Mouse (Mus musculus) myocyte (in vitro differentiated cells): ENCODE data around the gene Fdx1l. TPM values are rescaled to one million over a fixed set of nuclear protein-coding genes. Genes with fewer than 3 reads are reported as not detected.

Experiments used
- H3K27me3 ChIP-seq: one replicate; pipeline ENCODE4 v1.6.1; 2011; ENCODE audit not compliant: control insufficient read depth, insufficient read depth, insufficient read length
- H3K36me3 ChIP-seq: one replicate; pipeline ENCODE4 v1.6.1; 2011; ENCODE audit not compliant: control insufficient read depth, insufficient read depth
- H3K4me2 ChIP-seq: one replicate; pipeline ENCODE4 v1.6.1; 2011; ENCODE audit warnings: low read depth, control low read depth
- H3K4me3 ChIP-seq: one replicate; pipeline ENCODE4 v1.5.1; 2011; ENCODE audit warnings: mild to moderate bottlenecking, control low read depth, moderate library complexity
- H3K79me2 ChIP-seq: one replicate; pipeline ENCODE4 v1.6.1; 2011; ENCODE audit not compliant: control insufficient read depth, insufficient read depth
- H3ac ChIP-seq: one replicate; pipeline ENCODE4 v1.6.1; 2011; ENCODE audit not compliant: control insufficient read depth, insufficient read length
- CEBPB ChIP-seq: IDR thresholded peaks from 2 replicates; pipeline ENCODE4 v1.6.1; 2011; ENCODE audit warnings: mild to moderate bottlenecking, moderate library complexity; ENCODE audit not compliant: poor library complexity, insufficient read depth, severe bottlenecking
- E2F4 ChIP-seq: IDR thresholded peaks from one replicate; pipeline ENCODE4 v1.6.1; 2011; ENCODE audit warnings: mild to moderate bottlenecking, control low read depth, moderate library complexity; ENCODE audit not compliant: insufficient read depth
- MAX ChIP-seq: IDR thresholded peaks from one replicate; pipeline ENCODE4 v1.6.1; 2011; ENCODE audit warnings: low read depth, mild to moderate bottlenecking, control low read depth
- MYOD1 ChIP-seq, 3 experiments: IDR thresholded peaks; one replicate each; pipeline ENCODE4 v1.6.1; 2011; ENCODE audit warnings: control low read depth in 2 of 3, low read depth in 2 of 3, mild to moderate bottlenecking in 2 of 3, moderate library complexity in 1 of 3; ENCODE audit not compliant: insufficient read length in 2 of 3, control insufficient read depth in 1 of 3
- MYOG ChIP-seq, 3 experiments: IDR thresholded peaks; one replicate each; pipeline ENCODE4 v1.6.1; 2011; ENCODE audit warnings: control low read depth in 2 of 3, low read depth in 2 of 3, mild to moderate bottlenecking in 2 of 3; ENCODE audit not compliant: insufficient read length in 2 of 3, control insufficient read depth in 1 of 3, insufficient read depth in 1 of 3
- POLR2A ChIP-seq: IDR thresholded peaks from one replicate; pipeline ENCODE4 v1.6.1; 2011; ENCODE audit warnings: low read depth, mild to moderate bottlenecking, control low read depth, moderate library complexity; ENCODE audit not compliant: insufficient read length
- POLR2AphosphoS2 ChIP-seq: IDR thresholded peaks from one replicate; pipeline ENCODE4 v1.6.1; 2011; ENCODE audit warnings: low read depth, control low read depth; ENCODE audit not compliant: insufficient read length
- REST ChIP-seq: IDR thresholded peaks from one replicate; pipeline ENCODE4 v1.6.1; 2011; ENCODE audit warnings: mild to moderate bottlenecking, control low read depth, moderate library complexity; ENCODE audit not compliant: insufficient read depth, insufficient read length
- SRF ChIP-seq: IDR thresholded peaks from one replicate; pipeline ENCODE4 v1.6.1; 2011; ENCODE audit warnings: low read depth; ENCODE audit not compliant: control insufficient read depth, insufficient read length
- TCF12 ChIP-seq: IDR thresholded peaks from one replicate; pipeline ENCODE4 v1.6.1; 2011; ENCODE audit warnings: mild to moderate bottlenecking, control low read depth; ENCODE audit not compliant: poor library complexity, insufficient read depth, severe bottlenecking
- TCF3 ChIP-seq: IDR thresholded peaks from one replicate; pipeline ENCODE4 v1.6.1; 2011; ENCODE audit warnings: low read depth, control low read depth; ENCODE audit not compliant: insufficient read length
- USF1 ChIP-seq: IDR thresholded peaks from one replicate; pipeline ENCODE4 v1.6.1; 2011; ENCODE audit warnings: low read depth, mild to moderate bottlenecking, control low read depth, moderate library complexity
- polyA plus RNA-seq: library from polyadenylated mRNA; unstranded; fragments of >200 nt; fragmentation: generic; extraction: Trizol; gene quantifications from one replicate; pipeline ENCODE4 v1.2.1, GENCODE M21; 2012; ENCODE audit warnings: missing spikeins

Fdx1l gene
- polyA plus RNA-seq, 1 experiment, result 75.0 TPM

DNA sequence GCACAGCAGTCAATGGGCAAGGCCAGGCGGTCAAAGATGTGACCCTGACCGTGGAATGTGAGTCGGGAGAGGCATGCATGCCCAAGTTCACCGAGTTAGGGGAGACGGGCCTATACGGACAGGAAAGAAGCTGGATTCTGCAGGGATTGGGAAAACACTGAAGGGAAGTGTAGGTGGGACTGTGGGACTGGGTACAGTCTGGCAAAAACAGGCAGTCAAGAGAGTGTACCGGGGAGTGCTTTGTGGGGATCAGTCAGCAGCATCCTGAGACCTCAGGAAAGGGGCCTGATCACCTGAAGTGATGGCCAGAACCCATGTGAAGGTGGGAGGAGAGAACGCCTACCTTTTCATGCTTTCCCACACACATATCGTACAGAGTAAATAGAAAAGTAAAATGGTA lies 37.8 kb downstream of the Fdx1l start:
- H3K79me2 ChIP-seq, result no peaks in the 10 kb centered on the region
- peaks cover 40% of the 10 kb centered on the region for H3K27me3 ChIP-seq
- H3ac ChIP-seq, result no peak overlapping the region
- no peak for TF ChIP-seq SRF
- no peak for TF ChIP-seq MYOG (IDR thresholded peaks at IDR 0.05; ENCODE audit: control insufficient read depth in 1 of 3, insufficient read depth in 1 of 3, insufficient read length in 2 of 3, low read depth in 2 of 3)
- TF ChIP-seq MYOD1 (IDR thresholded peaks at IDR 0.05; ENCODE audit: control insufficient read depth in 1 of 3, insufficient read length in 2 of 3, low read depth in 2 of 3), result no peak
- TF ChIP-seq MAX, result no peak
- TF ChIP-seq TCF12, result no peak
- no peak for TF ChIP-seq CEBPB
- TF ChIP-seq E2F4, result no peak
- TF ChIP-seq USF1, result no peak
- TF ChIP-seq TCF3, result no peak
- TF ChIP-seq POLR2A, result no peak
- TF ChIP-seq POLR2AphosphoS2, result no peak
- no peak for TF ChIP-seq REST
- H3K36me3 ChIP-seq, result no peaks in the 10 kb centered on the region
- no peak overlapping the region for H3K4me3 ChIP-seq
- H3K4me2 ChIP-seq, result no peak overlapping the region

DNA sequence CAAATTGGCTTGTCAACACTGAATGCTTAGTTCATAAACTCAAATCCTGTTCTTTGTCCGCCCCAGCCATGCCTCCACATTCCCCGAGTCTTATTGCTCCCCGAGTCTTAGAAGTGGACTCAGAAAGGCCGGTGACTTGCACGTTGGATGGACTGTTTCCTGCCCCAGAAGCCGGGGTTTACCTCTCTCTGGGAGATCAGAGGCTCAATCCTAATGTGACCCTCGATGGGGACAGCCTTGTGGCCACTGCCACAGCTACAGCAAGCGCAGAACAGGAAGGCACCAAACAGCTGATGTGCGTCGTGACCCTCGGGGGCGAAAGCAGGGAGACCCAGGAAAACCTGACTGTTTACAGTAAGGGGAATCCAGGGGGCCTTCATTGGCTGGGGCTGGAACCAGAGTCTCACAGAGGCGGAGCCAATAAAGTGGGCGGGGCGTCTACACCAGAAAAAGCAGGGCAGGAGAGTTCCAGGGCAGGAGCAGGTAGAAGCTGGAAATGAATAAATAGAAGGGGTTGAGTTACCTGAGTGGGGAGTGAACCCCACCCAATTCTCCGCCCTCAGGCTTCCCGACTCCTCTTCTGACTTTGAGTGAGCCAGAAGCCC lies 38.8 kb downstream of the Fdx1l start:
- H3K4me2 ChIP-seq, result no peak overlapping the region
- peaks cover 40% of the 10 kb centered on the region for H3K27me3 ChIP-seq
- H3ac ChIP-seq, result no peak overlapping the region
- H3K79me2 ChIP-seq, result no peaks in the 10 kb centered on the region
- no peak overlapping the region for H3K4me3 ChIP-seq
- H3K36me3 ChIP-seq, result no peaks in the 10 kb centered on the region
- TF ChIP-seq E2F4 (no peak), CEBPB (no peak), REST (no peak), TCF3 (no peak), POLR2A (no peak), TCF12 (no peak), MYOG (IDR thresholded peaks at IDR 0.05; ENCODE audit: control insufficient read depth in 1 of 3, insufficient read depth in 1 of 3, insufficient read length in 2 of 3, low read depth in 2 of 3) (no peak), POLR2AphosphoS2 (no peak), MAX (no peak), MYOD1 (IDR thresholded peaks at IDR 0.05; ENCODE audit: control insufficient read depth in 1 of 3, insufficient read length in 2 of 3, low read depth in 2 of 3) (no peak)

DNA sequence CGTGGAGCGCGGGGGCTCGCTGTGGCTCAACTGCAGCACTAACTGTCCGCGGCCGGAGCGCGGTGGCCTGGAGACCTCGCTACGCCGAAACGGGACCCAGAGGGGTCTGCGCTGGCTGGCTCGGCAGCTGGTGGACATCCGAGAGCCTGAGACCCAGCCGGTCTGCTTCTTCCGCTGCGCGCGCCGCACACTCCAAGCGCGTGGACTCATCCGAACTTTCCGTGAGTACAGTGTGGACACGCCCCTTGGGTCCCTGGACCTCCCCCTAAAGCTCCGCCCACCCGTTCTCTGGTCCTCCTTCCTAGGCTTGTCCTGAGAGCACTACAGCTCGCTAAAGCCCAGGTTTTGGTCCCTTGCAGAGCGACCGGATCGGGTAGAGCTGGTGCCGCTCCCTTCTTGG lies 40.3 kb downstream of the Fdx1l start:
- peaks cover 33% of the 10 kb centered on the region for H3K27me3 ChIP-seq
- peak overlapping the region; percentile 19 for H3ac ChIP-seq
- H3K4me2 ChIP-seq, result peak overlapping the region; percentile 100
- no peak for TF ChIP-seq SRF
- no peak for TF ChIP-seq USF1
- TF ChIP-seq POLR2A, result peak; percentile 50
- no peak for TF ChIP-seq REST
- peak overlapping the region; percentile 45 for H3K4me3 ChIP-seq
- no peaks in the 10 kb centered on the region for H3K79me2 ChIP-seq
- no peaks in the 10 kb centered on the region for H3K36me3 ChIP-seq

DNA sequence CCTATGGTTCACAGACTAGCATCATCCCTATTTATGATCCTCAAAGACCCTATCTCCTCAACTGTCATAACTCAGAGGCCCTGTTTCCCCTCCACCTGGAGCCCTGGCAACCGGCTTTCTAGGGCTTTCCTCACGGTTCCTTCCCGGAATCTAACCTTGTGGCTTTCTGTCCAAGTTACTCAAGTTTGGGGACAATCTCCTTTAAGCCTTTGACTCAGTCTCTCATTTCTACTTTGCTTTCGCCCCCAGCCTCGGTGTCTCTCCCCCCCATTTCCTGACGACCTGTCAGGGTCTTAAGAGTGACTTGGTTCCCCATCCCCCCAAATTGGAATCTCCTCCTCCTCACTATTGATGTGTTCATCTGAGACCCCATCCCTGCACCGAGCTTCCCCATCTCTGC lies 40.9 kb downstream of the Fdx1l start:
- Histone ChIP-seq H3K4me3 (peak overlapping the region; percentile 45), H3K27me3 (peaks cover 28% of the 10 kb centered on the region), H3K79me2 (no peaks in the 10 kb centered on the region), H3K4me2 (peak overlapping the region; percentile 100), H3ac (peak overlapping the region; percentile 19), H3K36me3 (no peaks in the 10 kb centered on the region)
- TF ChIP-seq MYOD1 (IDR thresholded peaks at IDR 0.05; ENCODE audit: control insufficient read depth in 1 of 3, insufficient read length in 2 of 3, low read depth in 2 of 3), result no peak
- no peak for TF ChIP-seq SRF
- no peak for TF ChIP-seq MYOG (IDR thresholded peaks at IDR 0.05; ENCODE audit: control insufficient read depth in 1 of 3, insufficient read depth in 1 of 3, insufficient read length in 2 of 3, low read depth in 2 of 3)
- no peak for TF ChIP-seq USF1
- no peak for TF ChIP-seq POLR2A
- no peak for TF ChIP-seq TCF12
- no peak for TF ChIP-seq MAX

DNA sequence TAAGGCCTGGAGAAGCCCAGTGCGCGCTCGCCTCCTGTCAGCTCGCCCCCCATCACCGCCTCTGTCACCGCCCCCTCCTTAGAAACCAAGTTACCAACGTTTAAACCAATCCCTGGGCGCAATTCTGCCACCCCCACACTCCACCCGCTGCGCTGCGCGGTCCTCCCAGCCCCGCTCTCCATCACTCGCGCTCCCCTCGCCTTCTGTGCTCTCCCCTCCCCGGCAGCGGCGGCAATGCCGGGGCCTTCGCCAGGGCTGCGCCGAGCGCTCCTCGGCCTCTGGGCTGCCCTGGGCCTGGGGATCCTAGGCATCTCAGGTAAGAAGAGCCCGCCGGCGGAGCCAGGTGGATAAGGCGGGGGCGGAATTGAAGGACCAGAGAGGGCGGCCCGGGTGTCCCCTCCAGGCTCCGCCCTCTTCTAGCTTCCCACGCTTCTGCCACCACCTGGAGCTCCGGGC lies 41.5 kb downstream of the Fdx1l start, which contains the start of gene Icam5:
Gene Icam5, plus strand, starts transcription at position 178 of the 456 bp plus-strand sequence.
- H3ac ChIP-seq, result peak within 1 kb of the TSS; percentile 19

More for the DNA sequence above, 41.5 kb downstream of the Fdx1l start, which contains the start of gene Icam5:
- TF ChIP-seq USF1 (no peak), POLR2AphosphoS2 (no peak), E2F4 (no peak), TCF12 (no peak), CEBPB (no peak), MYOD1 (IDR thresholded peaks at IDR 0.05; ENCODE audit: control insufficient read depth in 1 of 3, insufficient read length in 2 of 3, low read depth in 2 of 3) (no peak)
- Histone ChIP-seq H3K79me2 (no peaks in the 10 kb centered on the region), H3K27me3 (peaks cover 22% of the 10 kb centered on the region), H3K36me3 (no peaks in the 10 kb centered on the region), H3K4me3 (peak within 1 kb of the TSS; percentile 45), H3K4me2 (peak within 1 kb of the TSS; percentile 100)
